Mouse (Mus musculus): ENCODE results near the gene Dapk3.
"Not testable (repeated sequence)": the region's sequence is repeated elsewhere in the genome, so short reads cannot be mapped to it uniquely, and the experiment has no call there.

Gene Dapk3

DNA sequence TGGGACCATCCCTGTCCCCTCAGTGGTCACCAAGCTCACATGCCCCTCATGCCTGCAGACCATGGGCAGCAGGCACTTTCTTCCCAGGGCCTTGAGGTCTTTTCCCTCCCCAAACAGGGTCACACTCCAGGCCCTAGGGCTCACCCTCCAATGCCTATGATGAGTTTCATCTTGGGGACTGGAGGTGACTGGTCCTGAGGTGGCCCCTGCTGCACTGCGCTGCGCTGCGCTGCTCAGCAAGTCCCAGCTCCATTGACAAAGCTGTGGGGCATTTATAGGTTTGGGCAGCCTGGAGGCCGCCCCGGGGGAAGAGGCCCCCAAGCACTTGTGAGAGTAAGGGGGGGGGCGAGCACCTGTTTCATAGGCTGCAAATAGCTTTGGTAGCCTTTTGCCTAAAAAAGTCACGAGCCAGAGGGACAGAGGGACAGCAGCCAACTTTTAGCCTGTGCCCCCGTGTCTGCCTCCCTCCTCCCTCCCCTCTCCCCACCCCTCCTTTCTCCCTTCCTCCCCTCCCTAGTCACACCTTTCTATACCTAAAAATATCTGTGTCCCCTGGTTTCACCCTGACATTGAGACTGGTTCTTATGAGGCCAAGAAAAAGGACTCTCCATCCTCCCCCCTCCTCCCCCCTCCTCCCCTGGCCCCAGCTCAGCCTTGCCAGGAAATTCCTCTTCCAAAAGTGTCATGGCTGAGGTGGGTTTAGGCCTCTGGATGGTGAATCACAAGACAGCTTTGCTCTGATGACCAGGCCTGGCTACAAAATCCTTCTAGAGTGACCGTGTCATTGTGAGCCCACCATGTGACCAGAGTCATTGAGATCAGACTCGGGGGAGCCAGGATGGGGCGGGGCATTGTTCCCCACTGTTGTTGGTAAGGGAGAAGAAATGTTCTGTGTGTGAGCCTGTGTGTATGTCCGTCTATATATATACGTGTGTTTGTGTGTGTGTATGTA is 19.3 kb downstream of the Dapk3 start, which contains the start of gene Nmrk2:
Gene Nmrk2, minus strand, starts transcription at position 245 of the 952 bp plus-strand sequence.
- DNase-seq, result no peak

DNA sequence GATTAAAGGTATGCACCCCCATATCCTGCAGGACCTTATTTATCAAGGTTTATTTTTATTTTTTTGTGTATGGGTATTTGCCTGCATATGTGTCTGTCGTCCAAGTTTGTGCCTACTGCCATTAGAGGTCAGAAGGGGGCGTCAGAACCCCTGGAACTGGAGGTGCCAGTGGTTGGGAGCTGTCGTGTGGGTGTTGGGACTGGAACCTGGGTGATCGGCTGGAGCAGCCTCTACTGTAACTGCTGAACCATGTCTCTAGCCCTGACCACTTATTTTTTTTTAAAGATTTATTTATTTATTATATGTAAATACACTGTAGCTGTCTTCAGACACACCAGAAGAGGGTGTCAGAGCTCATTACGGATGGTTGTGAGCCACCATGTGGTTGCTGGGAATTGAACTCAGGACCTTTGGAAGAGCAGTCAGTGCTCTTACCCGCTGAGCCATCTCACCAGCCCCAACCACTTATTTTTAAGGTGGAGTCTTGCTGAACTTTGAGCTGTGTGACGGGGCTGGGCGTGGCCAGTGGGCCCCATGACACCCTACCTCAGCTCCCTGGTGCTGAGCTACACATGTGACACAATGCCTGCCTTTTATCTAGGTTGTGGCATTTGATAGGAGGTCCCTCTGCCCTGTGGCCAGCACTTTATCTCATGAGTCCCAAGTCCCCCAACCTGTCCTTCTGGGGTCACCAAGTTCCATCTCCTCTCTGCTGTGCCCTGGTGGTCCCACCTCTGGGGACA is 20.3 kb downstream of the Dapk3 start:
- peak in 1 of 2 experiments; percentile 18 for DNase-seq

DNA sequence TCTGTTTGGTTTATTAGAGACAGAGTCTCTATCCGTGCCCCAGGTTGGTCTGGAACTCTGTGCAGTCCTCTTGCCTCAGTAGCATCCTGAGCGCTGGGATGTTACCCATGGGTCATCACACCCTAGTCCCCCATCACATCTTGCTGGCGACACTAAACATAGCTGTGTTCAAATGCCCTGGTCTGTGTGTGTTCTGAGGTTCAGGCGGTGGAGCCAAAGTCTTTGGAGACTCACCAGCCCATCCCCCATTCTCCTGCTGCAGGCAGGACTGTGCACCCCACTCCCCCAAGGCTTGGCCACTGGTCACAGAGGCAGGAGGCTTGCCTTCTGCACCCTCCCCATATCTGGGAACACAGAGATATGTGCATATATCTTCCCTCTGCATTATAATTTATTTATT is 21.3 kb downstream of the Dapk3 start:
- peak in 1 of 2 experiments; percentile 13 for DNase-seq

DNA sequence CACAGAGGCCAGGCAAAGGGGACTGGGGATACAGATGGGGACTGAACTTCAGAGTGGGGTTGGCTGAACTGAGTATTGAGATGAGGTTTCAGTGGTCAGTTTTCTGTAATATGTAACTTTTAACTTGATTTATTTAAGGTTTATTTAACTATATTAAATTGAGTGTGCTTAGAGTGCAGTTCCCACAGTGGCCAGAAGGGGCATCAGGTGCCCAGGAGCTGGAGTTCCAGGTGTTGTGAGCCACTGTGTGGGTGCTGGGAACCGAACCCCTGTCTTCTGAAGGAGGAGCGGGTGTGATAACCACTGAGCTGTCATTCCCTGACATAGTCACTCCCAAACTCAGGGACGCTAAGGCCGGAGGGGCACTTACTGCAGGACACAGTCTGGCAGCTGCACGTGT is 27.3 kb downstream of the Dapk3 start:
- DNase-seq, result no peak

DNA sequence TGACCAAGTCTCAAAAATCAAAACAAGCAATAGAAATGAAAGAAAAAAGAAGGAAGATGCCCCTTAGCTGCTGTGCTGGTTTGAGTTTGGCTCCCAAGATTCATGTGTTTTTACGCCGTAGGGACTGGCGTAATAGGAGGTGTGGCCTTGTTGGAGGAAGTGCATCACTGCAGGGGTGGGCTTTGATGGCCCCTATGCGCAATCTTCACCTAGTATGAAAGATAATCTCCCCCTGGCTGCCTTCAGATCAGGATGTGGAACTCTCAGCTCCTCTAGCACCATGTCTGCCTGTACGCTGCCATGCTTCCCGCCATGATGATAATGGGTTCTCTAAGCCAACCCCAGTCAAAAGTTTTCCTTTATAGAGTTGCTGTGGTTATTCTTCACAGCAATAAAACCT is 33.5 kb downstream of the Dapk3 start:
- no peak for DNase-seq

DNA sequence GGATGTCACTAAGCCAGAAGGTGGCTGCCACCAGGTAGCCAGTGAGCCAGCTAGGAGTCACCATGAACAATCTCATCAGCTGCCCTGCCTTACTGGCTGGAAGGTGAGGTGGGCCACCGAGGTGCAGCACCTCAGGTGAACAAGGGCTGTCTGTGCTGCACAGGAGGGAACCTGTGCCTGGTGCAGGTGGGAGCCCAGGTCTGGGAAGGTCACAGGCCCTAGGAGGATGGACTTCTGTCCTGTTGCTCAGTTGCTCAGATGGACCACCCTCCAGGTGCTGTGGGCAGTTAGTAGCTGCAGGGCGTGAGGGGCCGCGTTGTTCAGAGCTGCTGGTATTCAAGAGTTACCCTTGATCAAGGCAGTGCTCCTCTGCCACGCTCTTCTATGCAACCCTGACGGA is 34.0 kb downstream of the Dapk3 start:
- no peak for DNase-seq

DNA sequence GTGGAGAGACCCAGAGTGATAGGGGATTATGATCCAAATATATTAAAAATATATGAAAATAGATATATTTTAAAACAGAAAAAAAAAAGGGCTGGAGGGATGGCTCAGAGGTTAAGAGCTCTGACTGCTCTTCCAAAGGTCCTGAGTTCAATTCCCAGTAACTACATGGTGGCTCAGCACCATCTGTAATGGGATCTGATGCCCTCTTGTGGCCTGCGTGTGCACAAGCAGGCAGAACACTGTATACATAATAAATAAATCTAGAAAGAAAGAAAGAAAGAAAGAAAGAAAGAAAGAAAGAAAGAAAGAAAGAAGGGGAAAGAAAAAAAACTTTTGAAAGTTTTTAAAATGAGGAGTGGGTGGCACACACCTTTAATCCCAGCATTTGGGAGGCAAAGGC is 34.5 kb downstream of the Dapk3 start:
- DNase-seq, result peak in 1 of 2 experiments; percentile 43

DNA sequence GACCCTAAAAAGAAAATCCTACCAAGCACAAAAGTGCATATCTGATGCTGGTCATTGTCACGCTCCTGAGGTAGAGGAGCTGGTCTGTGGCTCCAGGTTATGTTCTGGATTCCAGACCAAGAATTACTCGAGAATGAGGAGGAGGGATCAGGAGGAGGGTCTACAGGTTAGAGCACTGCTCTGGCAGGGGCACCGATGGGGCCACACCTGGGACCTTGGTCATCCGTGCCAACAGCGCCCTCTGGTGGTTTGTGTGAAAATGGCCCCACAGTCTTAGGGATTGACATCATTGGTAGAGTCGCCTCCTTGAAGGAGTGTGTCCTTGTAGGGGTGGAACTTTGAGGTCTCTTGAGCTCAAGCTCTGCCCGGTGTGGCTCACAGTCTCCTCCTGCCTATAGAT is 35.2 kb downstream of the Dapk3 start:
- peak; percentile 63 to 83 for DNase-seq

DNA sequence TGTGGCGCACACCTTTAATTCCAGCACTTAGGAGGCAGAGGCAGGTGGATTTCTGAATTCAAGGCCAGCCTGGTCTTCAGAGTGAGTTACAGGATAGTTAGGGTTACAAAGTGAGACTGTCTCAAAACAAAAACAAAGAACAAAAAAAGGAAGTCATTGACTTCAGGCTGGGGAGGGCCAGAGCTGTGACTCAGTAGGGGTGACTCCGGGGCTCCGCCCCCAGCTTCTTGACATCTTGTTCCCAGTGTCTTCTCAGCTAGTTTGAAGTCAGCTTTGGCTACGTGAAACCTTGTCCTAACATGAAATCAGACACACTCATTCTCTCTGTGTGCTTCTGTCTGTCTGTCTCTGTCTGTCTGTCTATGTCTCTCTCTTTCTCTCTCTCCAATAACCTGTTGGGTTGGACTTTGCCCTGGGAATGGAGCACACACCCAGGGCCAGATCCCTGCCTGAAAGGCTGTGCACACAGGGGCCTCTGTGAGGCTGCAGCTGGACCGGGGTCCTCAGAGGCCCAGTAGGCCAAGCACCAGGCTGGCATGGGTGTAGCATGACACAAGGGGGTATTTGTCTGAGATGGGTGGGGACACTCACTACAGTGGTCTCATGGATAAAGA is 38.7 kb downstream of the Dapk3 start:
- no peak for DNase-seq

DNA sequence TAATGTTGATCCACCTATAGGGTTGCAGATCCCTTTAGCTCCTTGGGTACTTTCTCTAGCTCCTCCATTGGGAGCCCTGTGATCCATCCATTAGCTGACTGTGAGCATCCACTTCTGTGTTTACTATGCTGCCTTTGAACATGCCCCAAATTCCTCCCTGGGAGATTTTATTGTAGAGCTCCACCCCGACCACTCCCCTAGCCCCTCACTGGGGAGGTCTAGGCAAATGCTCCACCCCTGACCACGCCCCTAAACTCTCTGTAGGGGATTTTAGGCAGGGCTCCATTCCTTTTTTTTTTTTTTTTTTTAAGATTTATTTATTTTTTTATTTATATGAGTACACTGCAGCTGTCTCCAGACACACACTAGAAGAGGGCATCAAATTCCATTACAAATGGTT is 40.9 kb downstream of the Dapk3 start:
- not testable (repeated sequence) for DNase-seq

DNA sequence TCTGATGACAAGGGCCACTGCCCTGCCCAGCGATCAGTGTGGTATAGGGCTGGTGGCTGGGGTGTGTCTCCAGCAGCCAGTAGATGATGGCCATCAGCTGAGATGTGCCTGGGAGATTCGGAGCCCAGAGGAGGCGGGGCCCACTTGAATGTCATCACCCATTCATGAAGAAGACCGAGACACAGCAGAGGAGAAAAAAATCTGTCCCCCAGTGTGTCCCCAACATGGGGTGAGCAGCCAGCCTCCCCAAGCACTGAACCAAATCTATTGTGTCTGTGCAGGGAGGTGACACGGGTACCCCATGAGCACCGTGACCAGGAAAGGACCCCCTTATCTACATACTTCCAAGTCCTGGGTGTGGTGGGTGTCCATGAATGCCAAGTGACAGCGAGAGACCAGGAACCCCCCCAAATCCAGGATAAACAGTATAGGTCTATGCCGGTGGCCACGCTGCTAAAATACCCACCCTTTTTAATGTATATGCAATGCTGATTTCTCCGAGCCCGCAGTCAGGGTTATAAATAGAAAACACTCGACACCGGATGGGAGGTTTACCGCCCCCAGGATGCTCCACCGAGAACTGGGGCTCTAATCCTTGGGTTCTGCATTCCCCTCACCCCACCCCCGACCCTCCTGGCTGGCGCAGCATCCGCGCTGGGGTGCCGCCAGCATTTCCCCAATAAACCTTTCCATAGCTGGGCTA is 47.1 kb downstream of the Dapk3 start:
- peak in 1 of 2 experiments; percentile 20 for DNase-seq

DNA sequence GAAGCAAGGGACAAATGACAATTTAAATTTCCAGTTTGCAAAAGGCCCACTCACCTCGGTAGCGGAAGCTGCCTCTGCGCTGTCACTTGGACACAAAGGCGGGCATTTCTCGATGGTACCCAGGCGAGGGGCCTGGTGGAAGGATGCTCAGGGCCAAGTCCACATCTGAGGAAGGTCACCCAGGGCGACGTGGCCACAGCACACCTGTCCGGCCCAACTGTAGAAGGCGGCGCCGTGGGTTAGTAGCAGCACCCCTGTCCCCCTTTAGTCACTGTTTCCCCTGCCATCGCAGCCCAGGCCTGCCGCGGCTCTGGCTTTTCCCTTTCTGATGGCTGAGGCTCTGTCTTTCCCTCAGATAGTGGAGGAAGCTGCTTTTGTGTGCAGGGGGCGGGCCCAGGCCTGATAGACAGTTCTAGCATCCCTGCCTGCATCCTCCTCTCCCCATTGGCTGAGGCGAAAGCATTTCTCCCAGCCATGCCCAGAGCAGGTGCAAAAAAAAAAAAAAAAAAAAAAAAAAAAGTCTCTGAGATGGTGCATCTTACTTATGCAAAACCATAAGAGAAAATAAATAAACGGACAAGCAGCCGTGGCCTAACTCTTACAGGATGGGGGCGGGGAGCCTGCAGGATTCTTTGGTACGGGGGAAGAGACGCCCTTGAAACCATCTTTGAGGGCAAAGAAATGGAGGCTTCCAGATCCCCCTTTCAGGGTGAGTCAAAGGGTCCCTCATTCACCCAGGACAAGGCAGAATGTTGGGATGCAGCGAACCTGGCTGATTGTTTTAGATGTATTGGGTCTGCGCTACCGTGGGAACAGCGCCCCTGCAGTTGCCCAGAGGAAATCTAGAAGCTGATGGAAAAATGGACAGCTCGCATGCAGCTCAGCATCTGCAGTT is 47.9 kb downstream of the Dapk3 start, which contains the start of gene Atcay:
Gene Atcay, minus strand, starts transcription at position 396 of the 895 bp plus-strand sequence.
- peak; percentile 27 to 37 for DNase-seq

DNA sequence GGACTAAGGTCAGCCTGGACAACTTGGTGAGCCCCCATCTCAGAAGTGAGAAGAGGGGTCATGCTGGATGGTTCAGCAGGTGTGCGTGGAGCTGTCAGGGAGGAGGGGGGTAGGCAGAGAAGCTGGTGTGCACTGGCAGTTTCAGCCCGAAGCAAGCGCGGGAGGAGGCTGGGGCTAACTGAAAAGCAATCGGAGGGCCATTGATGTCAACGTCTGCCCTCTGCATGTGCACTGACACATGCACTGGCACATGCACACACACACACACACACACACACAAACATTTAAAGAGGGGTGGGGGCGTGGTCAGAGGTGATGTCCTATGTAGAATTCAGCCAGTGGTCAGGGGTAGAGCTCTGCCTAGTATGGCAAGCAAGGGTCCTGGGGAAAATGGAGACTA is 48.6 kb downstream of the Dapk3 start:
- DNase-seq, result no peak

DNA sequence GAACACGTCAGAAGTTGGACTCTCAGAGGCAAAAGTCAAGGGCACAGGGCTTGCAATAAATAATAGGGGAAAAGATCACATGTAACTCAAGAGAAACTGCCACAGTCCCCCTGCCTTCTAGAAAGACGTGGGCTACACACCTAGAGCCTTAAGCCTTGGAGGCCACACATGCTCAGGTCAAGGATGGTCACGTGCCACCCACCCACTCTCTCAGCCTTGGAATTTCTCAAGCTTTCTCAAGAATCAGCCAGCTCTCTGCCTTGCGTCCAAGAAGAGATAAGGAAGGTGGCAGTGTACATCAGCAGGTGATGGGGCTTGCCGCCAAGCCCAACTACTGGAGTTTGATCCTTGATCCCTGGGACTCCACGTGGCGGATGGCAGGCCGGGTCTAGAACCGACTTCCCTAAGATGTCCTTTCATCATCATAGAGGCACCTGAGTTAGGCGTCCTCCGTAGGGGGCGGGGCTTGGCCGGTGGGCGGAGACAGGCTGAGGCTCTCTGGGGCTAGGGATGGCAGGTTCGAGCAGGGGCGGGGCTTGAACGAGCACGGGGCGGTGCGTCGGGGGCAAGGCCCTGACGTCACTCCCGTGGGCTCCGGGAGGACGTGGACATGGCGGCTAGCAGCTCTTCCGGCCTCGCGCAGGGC is 49.9 kb downstream of the Dapk3 start, which contains the start of gene Zfr2:
Gene Zfr2, plus strand, starts transcription at position 576 of the 646 bp plus-strand sequence.
- peak; percentile 92 to 94 for DNase-seq

DNA sequence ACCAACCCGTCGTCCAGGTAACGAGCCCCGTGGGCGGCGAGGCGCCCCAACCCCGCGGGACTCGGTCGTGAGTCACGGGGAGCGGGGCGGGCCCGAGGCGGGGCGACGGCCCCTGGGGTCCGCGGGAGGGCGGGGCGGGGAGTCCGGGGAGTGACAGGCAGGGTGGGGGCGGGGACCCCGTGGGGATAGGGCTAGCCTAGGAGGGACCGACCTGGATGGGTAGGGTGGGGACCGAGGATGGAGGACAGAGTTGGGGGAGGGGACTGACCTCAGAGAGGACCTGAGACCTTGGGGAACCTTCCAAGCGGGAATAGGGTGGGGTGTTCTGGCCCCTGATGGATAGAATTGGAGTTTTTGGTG is 50.4 kb downstream of the Dapk3 start:
- no peak for DNase-seq

DNA sequence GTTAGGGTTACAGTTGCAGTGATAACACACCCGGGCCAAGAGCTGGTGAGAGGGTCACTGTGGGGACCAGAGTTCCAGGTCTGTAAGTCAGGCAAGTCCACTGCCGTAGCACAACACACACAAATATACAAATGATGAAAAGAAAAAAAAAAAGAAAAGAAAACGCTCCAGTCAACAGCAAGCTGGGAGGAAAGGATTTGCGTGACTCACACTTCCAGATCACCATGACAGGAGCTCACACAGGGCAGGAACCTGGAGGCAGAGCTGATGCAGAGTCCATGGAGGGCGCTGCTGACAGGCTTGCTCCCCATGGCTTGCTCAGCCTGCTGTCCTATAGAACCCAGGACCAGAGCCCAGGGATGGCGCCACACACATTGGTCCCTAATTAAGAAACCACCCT is 51.4 kb downstream of the Dapk3 start:
- peak in 1 of 2 experiments; percentile 16 for DNase-seq

DNA sequence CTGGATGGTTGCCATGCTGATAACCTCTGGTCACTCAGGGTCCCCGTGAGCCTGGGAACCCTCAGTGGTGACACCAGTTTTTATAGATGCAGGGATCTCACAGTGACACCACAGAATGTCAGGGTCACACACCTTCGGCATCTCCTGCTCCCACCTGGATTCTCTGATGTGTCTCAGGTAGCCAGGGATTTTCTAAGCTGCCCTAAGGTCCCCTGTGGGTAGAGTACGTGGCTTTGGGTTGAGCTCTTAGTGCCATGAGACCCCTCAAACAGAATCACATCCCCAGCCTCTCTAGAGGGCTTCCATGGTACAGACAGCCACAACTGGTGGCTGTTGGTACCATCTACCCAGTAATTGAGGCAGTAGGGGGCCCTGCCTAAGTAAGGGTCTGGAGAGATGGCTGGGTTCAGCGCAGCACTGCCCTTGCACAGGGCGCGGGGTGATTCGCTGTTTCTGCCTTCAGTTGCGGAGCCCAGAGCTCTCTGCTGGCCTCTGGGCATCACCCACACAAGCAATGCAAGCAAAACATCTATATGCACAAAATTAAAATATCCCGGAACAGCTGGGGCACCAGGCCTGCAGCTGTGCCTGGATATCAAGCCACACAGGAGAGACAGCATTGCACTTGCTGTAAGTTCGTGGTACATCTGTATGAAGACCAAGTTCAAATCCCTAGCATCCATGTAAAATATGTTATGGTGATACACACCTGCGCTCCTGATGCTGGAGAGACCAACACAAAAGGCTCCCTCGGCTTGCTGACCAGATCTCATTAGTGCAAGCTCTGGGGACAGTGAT is 53.9 kb downstream of the Dapk3 start:
- peak in 1 of 2 experiments; percentile 16 for DNase-seq

DNA sequence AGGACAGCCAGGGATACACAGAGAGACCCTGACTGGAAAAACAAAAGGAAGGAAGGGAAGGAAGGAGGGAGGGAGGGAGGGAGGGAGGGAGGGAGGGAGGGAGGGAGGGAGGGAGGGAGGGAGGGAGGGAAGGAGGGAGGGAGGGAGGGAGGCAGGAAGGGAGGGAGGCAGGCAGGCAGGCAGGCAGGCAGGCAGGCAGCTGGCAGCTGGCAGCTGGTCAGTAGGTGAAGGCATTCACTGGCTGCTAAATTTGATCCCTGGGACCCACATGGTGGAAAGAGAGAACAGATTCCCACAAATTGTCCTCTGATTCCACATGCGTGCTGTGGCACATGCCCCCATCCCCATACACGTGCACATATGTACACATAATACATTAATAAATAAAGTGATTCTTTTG is 55.8 kb downstream of the Dapk3 start:
- no peak for DNase-seq

DNA sequence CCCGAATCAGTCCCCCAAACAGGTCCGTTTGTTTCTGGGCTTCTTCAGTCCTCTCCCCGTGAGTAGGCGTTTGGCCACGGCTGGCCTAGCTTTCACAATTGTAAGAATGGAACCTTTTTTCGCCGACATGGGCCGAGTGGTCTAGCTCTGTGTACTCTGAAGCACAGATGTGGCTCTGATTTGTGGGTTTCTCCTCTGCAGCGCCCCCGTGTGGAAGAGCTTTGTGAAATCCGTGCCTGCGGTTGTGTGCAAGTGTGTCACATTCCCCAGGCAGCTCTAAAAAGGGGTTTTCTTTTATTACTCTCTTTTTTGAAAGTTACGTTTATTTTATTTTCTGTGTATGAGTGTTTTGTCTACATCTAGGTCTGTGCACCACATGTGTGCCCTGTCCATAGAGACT is 58.1 kb downstream of the Dapk3 start:
- peak; percentile 58 to 72 for DNase-seq

DNA sequence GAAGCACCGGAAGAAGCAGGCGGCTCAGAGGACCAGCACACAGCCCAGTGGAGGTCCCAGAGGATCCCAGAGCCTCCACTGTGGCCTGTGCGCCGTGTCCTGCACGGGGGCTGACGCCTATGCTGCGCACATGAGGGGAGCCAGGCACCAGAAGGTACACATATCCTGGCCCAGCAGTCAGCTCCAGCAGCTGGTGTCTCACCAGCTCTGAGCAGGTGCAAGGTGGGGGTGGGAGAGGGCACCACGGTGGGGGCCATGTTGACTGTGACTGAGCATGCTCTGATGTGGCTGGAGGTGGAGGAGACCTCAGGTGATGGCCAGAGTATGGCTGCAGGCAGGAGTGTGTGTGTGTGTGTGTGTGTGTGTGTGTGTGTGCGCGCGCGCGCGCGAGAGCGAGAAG is 59.2 kb downstream of the Dapk3 start:
- DNase-seq, result no peak
